Mouse (Mus musculus) testis, postnatal 10 days (tissue): ENCODE measurements at regions not wholly inside any gene's neighbourhood (a gene's known extent, or its start where the extent isn't known, plus 50 kb on each side); places are given as distances from the start of the nearest gene placed in this dataset.

ENCODE experiments used
- DNase-seq: peaks from one replicate; pipeline ENCODE4 v3.0.0; 2021; ENCODE audit warnings: low spot score

- DNase-seq, result no peak
Measured at GRCm38 (mm10) chr4:50291397-50291945, 445.9 kb upstream of the Grin3a start.

DNA sequence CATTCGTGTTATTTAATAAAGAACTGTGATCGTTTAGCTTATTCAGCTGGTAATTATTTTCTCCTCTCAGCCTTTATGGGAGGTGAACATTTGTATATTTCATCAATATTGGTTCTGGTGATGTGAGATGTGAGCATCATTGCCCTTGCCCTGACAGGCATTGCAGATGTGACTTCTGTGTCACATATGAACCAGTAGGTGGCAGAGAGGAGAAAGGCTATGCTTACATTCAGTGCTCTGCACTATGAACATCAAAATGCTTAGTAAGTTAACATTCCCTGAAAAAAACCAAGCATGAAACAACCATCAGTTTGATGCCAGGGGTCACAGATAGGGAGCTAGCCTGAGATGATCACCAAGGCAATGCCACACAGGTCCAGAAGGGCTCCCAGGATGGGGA is 441.1 kb upstream of the Grin3a start:
- no peak for DNase-seq

GRCm38 (mm10) chr4:50259012-50259601 is 413.6 kb upstream of the Grin3a start:
- no peak for DNase-seq

DNA sequence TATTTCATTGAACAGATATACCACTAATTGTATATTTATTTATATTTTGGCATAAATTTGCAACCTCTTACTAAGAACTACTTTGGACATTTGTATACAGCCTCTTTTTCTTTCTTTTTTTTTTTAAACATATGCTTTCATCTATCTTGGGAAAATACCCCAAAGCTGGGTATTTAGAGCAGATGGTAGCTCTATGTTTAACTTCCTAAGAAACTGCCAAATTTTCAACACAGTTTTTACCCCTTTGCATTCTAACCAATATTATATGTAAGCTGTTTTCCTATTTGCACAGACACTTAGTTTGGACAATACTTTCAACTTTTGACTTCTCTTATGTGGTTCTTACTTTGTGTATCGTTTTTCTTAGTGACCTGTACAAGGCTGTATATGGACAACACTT is 396.5 kb upstream of the Grin3a start:
- no peak for DNase-seq

GRCm38 (mm10) chr4:50240951-50241350 is 395.4 kb upstream of the Grin3a start:
- no peak for DNase-seq

DNA sequence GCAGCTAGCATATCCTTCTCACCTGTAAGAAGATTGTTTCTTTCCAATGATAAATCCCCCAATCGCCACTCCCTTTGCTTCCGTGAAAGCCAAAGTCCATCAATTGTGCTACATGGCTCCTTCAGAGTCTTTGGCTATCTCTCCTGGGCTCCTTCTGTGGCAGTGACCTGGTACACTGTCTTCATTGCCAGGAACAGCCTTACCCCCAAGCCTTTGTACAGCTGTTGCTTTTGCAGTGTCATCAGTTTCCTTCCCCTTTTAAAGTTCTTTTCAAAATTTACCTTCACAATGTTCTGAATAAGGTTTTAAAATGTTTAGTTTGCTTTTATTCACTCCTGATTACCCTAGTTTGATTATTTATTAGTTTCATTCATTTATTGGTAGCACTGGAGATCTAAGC is 393.8 kb upstream of the Grin3a start:
- no peak for DNase-seq

DNA sequence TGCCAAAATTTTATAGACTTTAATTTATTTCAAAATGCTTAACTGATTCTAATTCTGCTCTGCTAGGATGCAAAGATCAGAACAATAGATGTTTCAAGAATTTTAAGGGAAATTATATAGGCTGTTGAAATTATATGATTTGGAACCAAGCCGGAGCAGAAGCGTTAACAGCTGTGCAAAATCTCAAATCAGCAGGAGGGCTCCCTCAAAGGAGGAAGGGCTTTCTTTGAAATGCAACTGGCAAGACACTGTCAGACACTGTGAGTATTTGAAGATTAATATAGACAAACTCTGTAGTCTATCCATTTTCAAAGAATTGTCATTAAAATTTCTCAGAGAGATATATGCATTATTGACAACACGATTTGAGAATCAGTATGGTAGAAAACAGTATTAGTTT is 389.9 kb upstream of the Grin3a start:
- DNase-seq, result no peak

DNA sequence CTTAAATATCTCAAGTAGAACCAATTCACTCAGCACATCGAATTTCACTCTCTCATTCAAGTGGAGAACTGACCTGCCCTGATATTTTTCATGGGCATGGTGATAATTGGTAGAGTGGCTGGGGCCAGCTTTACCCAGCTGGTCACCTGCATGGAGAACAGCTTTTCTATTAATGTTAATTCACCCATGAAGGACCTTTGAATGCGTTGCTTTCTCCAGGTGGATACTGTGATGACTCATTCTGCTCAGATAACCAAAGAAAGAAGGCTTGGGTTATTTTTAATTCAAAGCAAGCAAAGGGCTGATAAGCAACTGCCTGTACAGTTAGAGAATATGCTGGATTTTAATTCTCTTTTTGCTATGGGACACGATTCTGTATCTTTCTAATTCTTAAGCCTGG is 357.8 kb upstream of the Grin3a start:
- DNase-seq, result no peak

GRCm38 (mm10) chr4:50177196-50177595 is 331.7 kb upstream of the Grin3a start:
- no peak for DNase-seq

DNA sequence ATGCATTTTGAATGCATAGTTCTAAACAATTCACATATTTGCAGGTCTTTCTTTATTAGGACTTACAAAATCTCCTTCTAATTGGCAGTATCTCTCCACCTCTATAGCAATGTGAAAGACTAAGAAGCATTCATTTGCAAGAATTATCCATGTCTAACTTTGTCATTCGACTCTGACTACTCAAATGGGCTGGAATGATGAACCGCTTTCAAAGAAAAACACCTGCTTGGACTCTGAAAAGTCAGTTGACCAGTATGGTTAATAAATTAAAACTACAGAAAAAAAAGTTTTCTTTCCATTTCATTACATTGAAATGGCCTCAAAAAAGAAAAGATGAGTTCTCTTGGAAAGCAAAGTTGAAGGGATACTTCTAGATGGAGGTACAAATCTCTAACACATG is 331.1 kb upstream of the Grin3a start:
- DNase-seq, result no peak

DNA sequence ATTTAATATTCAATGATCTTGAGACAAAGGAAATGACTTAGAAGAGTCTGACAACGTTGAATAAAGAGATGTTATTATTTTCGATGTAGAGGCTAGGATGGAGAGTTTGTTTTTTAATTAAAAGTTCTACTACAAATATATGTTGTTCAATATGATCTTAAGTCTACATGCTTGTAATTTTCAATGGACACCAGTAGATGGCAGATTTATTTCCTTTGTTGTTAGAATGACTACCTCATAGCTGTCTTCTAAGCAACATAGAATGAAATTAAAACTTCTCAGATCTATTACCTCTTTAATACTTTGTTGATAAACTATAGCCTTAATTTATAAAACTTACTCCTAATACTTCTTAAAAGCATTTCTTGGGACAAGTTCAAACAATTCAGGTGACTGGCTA is 315.3 kb upstream of the Grin3a start:
- DNase-seq, result no peak

DNA sequence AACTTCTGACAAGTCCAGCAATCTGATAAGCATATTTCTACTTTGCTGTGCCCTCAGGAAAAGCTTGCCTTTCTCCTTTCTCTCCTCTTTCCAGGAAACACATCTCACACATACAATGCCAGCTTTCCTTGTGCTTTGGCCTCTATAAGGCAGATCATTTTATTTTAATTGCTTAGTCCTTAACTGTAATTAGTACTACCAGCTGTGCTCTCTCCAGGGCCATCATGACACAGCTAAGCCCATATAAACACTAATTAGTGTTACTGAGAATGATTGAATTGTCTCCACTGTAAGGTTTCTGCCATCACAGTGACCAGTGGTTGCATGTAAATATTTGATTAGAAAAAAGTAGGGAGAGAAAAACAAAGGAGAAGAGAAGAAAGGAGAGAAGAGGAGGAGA is 300.4 kb upstream of the Grin3a start:
- no peak for DNase-seq

DNA sequence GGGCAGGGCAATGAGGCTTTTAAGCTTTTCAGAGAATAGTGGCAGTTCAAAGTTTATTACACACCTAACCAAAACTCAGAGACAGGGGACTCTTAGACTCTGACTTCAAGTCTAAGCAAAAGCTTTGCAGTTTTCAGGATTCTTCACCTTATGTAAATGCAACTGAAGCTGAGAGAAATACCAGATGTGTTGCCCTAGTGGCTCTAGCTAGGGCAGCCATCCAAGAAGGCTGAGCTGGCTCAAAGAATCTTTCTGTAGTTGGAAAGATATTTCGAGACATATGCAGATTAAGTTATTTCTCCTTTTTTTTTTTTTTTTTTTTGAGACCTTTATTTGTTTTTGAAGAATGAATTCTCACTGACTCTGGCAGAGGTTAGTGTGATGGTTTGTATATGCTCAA is 284.7 kb upstream of the Grin3a start:
- no peak for DNase-seq

GRCm38 (mm10) chr4:50106557-50106956 is 261.0 kb upstream of the Grin3a start:
- no peak for DNase-seq

- no peak for DNase-seq
Measured at GRCm38 (mm10) chr4:50087860-50088259, 242.3 kb upstream of the Grin3a start.

GRCm38 (mm10) chr4:50086676-50087075 is 241.1 kb upstream of the Grin3a start:
- no peak for DNase-seq

DNA sequence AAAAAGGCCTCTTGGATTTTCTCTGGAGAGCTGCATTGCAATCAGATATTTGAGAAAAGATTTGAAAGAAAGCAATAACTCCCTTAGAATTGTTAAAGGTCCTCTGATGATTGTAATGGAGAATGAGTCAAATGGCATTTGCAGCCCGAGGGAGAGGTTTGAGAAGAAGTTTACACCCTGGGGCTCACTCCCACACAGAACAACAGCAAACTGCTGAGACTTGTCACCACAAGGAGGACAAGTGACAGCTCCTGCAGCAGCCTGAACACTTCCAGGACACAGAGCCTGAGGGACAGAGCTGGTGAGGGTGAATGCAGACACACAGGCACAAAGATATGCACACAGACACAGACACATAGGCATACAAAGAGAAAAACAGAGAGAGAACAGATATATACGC is 210.0 kb upstream of the Grin3a start:
- no peak for DNase-seq

DNA sequence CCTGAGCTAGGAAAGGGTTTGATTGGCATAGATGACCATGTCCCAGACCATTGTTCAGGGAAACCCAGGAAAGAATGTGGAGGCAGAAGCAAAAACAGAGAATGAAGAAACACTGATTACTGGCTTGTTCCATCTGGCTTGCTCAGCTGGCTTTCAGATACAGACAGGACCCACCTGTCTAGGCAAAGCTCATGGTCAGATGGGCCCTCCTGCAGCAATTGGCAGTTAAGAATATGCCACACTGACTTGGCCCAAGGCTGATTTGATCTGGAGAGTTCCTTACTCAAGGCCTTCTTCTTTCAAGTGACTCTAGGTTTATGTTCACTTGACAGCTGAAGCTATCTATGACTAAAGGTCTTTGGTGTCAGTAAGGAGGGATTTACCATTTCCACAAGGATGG is 195.9 kb upstream of the Grin3a start:
- no peak for DNase-seq

- DNase-seq, result peak; percentile 39
Measured at GRCm38 (mm10) chr4:50036079-50036478, 190.5 kb upstream of the Grin3a start.

DNA sequence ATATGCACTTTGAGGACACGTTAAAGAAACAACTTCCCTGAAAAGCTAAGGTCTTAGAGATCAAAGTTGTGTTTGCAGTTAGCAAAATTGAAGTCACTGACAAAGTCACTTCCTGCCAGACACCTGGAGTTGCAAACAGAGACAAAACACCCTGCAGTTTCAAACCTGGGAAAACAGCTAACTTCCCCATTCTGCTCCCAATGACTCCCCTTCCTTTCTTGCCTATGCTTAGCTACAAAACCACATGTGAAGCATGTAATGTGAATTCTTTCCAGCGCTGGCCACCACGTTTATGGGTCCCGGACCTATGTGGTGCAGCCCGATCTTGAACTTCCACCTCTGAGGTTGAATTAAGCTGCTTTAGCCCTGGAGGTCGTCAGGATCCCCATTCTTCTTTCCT is 179.8 kb upstream of the Grin3a start:
- DNase-seq, result no peak
